Mouse (Mus musculus): ENCODE measurements at regions not wholly inside any gene's neighbourhood (a gene's known extent, or its start where the extent isn't known, plus 50 kb on each side); places are given as distances from the start of the nearest gene placed in this dataset.

DNA sequence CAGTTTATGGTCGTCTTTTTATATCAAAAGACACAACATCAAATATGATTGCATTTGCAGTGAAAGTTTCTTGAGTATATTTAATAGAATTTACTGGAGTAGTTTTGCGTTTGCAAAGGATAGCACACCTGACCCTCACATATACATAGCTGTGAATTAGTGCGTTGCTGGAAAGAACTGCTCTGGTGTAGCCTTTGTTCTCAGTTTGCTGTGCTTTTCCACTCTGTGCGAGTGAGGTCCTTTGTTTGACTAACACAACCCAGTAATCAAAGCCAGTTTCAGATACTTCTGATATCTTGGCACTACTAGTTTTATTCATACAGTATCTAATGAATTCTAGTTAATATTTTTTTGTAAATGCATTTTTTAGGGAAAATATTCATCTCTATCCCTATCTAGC, 84.7 kb downstream of the Trim52 start:
- peak; percentile 28 for DNase-seq (ENCODE audit: low spot score)
- Histone ChIP-seq H3K9me3 (ENCODE audit: control insufficient read depth, low read length) (no peaks in the 10 kb centered on the region), H3K9ac (no peak overlapping the region), H3K4me3 (replicated peaks; ENCODE audit: low read length) (no peak overlapping the region), H3K27ac (no peak overlapping the region), H3K4me1 (replicated peaks; ENCODE audit: control insufficient read depth, insufficient read depth, low read length) (no peaks in the 10 kb centered on the region), H3K27me3 (ENCODE audit: control insufficient read depth, insufficient read depth, low read length) (no peaks in the 10 kb centered on the region), H3K4me2 (replicated peaks) (no peak overlapping the region), H3K36me3 (replicated peaks; ENCODE audit: control insufficient read depth, insufficient read depth) (no peaks in the 10 kb centered on the region)
- ATAC-seq (ENCODE audit: low FRiP score), result no peak
- WGBS, result 54% methylated on average over 4 of the region's 4 CpGs

DNA sequence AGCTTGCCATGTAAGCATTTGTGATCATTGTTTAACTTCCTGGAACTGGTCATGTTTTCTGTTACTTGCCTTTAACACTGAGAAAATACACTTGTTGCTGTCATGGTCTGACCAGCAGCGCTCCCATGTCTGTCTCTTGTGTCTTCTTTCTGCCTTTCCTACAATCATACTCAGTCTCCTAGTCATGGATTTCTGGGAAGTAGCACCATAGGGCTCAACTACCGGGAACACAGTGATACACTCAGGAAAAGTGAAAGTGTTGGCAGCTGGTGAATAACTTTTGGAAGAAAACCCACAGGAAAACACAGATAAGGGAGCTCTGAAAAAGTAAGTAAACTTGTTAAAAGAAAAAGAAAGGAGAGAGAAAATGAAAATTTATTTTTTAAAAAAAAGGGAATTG, 87.6 kb downstream of the Trim52 start:
- no peak overlapping the region for H3K4me3 ChIP-seq (replicated peaks; ENCODE audit: low read length)
- no peak overlapping the region for H3K9ac ChIP-seq
- no peaks in the 10 kb centered on the region for H3K4me1 ChIP-seq (replicated peaks; ENCODE audit: control insufficient read depth, insufficient read depth, low read length)
- ATAC-seq (ENCODE audit: low FRiP score) (no peak), DNase-seq (ENCODE audit: low spot score) (no peak)
- no peaks in the 10 kb centered on the region for H3K9me3 ChIP-seq (ENCODE audit: control insufficient read depth, low read length)
- WGBS, result 88% methylated on average over 2 of the region's 2 CpGs
- no peaks in the 10 kb centered on the region for H3K36me3 ChIP-seq (replicated peaks; ENCODE audit: control insufficient read depth, insufficient read depth)
- H3K4me2 ChIP-seq (replicated peaks), result no peak overlapping the region
- no peaks in the 10 kb centered on the region for H3K27me3 ChIP-seq (ENCODE audit: control insufficient read depth, insufficient read depth, low read length)
- no peak overlapping the region for H3K27ac ChIP-seq

DNA sequence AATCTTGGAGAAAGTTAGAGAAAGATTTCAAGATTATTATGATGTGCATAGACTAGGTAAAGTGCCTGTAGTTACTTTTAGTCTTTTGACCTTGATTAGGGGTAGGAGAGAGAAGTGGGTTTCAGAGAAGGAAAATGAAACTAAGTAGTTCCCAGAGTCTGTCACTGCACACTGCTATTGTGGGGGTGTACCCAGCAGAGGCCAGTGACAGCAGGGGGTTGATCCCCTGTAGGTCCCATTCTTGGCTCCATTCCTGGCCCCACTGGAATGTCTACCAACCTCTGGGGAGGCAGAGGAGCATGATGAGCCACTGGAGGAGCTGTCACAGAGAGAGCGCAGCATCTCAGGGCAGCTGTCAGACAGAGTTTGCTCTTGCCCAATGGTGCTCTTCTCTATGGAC, 88.1 kb downstream of the Trim52 start:
- Histone ChIP-seq H3K4me3 (replicated peaks; ENCODE audit: low read length) (no peak overlapping the region), H3K9me3 (ENCODE audit: control insufficient read depth, low read length) (no peaks in the 10 kb centered on the region), H3K9ac (no peak overlapping the region), H3K27ac (no peak overlapping the region), H3K4me2 (replicated peaks) (no peak overlapping the region), H3K4me1 (replicated peaks; ENCODE audit: control insufficient read depth, insufficient read depth, low read length) (no peaks in the 10 kb centered on the region), H3K36me3 (replicated peaks; ENCODE audit: control insufficient read depth, insufficient read depth) (no peaks in the 10 kb centered on the region), H3K27me3 (ENCODE audit: control insufficient read depth, insufficient read depth, low read length) (no peaks in the 10 kb centered on the region)
- no peak for DNase-seq (ENCODE audit: low spot score)
- no peak for ATAC-seq (ENCODE audit: low FRiP score)
- WGBS, result 74% methylated on average over 1 of the region's 1 CpGs

DNA sequence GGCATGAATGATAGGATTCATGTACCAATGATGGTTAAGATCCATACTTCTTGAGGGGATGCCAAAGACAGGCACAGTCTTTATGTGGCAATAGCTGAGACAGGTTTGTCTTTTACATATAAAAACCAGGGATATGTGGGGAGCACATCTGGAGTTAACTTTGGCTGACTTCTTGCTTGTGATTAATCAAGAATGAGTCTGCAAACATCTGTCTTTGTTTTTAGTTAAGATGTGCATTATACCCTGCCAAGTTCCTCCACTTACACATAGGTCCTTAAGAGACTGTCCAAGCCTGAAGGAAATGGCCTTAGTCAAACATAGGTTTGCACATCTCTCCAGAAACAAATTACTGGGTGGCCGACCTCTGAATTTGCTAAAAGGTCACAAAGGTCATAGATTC, 91.8 kb downstream of the Trim52 start:
- no peak for ATAC-seq (ENCODE audit: low FRiP score)
- Histone ChIP-seq H3K4me3 (replicated peaks; ENCODE audit: low read length) (no peak overlapping the region), H3K4me2 (replicated peaks) (no peak overlapping the region), H3K9me3 (ENCODE audit: control insufficient read depth, low read length) (no peaks in the 10 kb centered on the region), H3K27me3 (ENCODE audit: control insufficient read depth, insufficient read depth, low read length) (no peaks in the 10 kb centered on the region), H3K27ac (no peak overlapping the region), H3K36me3 (replicated peaks; ENCODE audit: control insufficient read depth, insufficient read depth) (no peaks in the 10 kb centered on the region), H3K4me1 (replicated peaks; ENCODE audit: control insufficient read depth, insufficient read depth, low read length) (no peaks in the 10 kb centered on the region), H3K9ac (no peak overlapping the region)
- DNase-seq (ENCODE audit: low spot score), result no peak
- 80% methylated on average over 1 of the region's 1 CpGs for WGBS

DNA sequence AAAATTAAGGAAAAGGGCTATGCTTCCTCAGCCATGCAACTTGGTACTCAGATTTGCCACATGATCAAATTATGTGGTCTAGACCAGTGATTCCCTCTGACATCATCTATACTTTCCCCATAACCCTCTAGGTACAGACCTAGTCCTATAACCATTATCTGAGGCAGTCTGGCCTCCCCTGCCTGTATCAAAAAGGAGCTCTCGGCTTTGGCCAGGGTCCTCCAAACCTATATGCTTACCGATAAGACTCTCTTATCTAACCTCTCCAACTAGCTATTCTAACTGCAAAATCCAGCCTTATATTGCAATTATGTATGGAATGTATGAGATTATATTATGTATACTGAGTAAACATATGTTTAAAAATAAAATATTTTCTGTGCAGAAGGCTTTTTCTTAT, 93.1 kb downstream of the Trim52 start:
- Histone ChIP-seq H3K4me1 (replicated peaks; ENCODE audit: control insufficient read depth, insufficient read depth, low read length) (no peaks in the 10 kb centered on the region), H3K9ac (no peak overlapping the region), H3K4me2 (replicated peaks) (no peak overlapping the region), H3K27me3 (ENCODE audit: control insufficient read depth, insufficient read depth, low read length) (no peaks in the 10 kb centered on the region), H3K9me3 (ENCODE audit: control insufficient read depth, low read length) (no peaks in the 10 kb centered on the region), H3K4me3 (replicated peaks; ENCODE audit: low read length) (no peak overlapping the region), H3K27ac (no peak overlapping the region), H3K36me3 (replicated peaks; ENCODE audit: control insufficient read depth, insufficient read depth) (no peaks in the 10 kb centered on the region)
- ATAC-seq (ENCODE audit: low FRiP score) (no peak), DNase-seq (ENCODE audit: low spot score) (no peak)
- 89% methylated on average over 2 of the region's 2 CpGs for WGBS

DNA sequence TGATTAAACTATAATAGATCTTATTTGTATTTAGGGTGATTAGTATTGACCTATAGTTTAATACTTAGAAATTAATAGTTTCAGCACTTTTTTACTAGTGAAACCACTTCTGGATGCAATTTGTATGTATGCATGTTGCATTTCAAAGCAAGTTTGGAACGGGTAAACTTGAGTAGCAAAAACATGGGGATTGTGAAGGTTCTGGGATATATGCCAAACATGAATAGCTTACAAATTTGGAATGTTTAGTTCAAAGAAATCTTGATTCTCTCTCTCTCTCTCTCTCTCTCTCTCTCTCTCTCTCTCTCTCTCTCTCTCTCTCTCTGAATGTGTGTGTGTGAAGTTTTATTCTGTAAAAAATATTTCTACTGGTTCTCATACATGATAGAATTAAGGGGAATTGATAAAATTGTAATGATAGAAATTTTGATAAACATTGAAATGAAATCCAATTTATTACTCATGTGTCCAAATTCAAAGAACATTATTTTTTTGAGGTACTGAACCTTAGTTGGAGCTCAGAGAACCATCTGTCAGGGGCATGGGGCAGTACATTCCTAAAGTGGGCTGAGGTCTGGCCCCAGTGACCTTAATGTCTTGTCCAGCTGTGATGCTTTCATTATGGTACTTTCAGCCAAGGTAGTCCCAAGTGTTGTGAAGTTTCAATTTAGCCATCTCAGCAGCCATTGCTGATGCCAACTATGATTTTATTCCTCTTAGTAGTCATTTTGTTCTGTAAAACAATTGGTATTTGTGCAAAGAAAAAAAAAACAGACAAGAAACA, 93.7 kb downstream of the Trim52 start:
- 61% methylated on average over 1 of the region's 1 CpGs for WGBS
- H3K4me3 ChIP-seq (replicated peaks; ENCODE audit: low read length), result no peak overlapping the region
- no peak overlapping the region for H3K27ac ChIP-seq
- H3K9me3 ChIP-seq (ENCODE audit: control insufficient read depth, low read length), result no peaks in the 10 kb centered on the region
- H3K36me3 ChIP-seq (replicated peaks; ENCODE audit: control insufficient read depth, insufficient read depth), result no peaks in the 10 kb centered on the region
- no peaks in the 10 kb centered on the region for H3K4me1 ChIP-seq (replicated peaks; ENCODE audit: control insufficient read depth, insufficient read depth, low read length)
- DNase-seq (ENCODE audit: low spot score), result no peak
- no peaks in the 10 kb centered on the region for H3K27me3 ChIP-seq (ENCODE audit: control insufficient read depth, insufficient read depth, low read length)
- no peak for ATAC-seq (ENCODE audit: low FRiP score)
- no peak overlapping the region for H3K9ac ChIP-seq
- H3K4me2 ChIP-seq (replicated peaks), result no peak overlapping the region

DNA sequence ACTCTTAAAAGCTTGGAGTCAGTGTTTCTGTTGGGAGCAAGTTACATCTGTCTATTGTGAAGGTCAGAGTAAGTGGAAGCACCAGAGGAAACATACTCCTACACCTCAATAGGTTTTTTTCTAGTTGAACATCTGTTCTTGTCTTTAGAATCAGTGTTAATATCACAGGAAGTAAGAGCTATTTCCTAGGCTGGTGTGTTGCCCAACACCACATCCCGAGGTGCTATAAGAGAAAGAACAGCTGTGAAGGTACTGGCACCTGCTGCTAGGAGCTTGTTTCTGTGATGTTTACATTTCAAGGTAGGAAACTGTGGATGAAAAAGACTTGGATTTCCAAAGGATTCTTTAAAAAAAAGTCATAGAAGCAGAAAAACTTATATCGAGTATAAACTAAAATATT, 105.1 kb downstream of the Trim52 start:
- H3K4me2 ChIP-seq (replicated peaks), result no peak overlapping the region
- no peaks in the 10 kb centered on the region for H3K36me3 ChIP-seq (replicated peaks; ENCODE audit: control insufficient read depth, insufficient read depth)
- WGBS, result 87% methylated on average over 2 of the region's 2 CpGs
- no peak for DNase-seq (ENCODE audit: low spot score)
- no peak for ATAC-seq (ENCODE audit: low FRiP score)
- no peak overlapping the region for H3K9ac ChIP-seq
- no peaks in the 10 kb centered on the region for H3K4me1 ChIP-seq (replicated peaks; ENCODE audit: control insufficient read depth, insufficient read depth, low read length)
- H3K9me3 ChIP-seq (ENCODE audit: control insufficient read depth, low read length), result no peaks in the 10 kb centered on the region
- no peak overlapping the region for H3K27ac ChIP-seq
- H3K4me3 ChIP-seq (replicated peaks; ENCODE audit: low read length), result no peak overlapping the region
- H3K27me3 ChIP-seq (ENCODE audit: control insufficient read depth, insufficient read depth, low read length), result no peaks in the 10 kb centered on the region

DNA sequence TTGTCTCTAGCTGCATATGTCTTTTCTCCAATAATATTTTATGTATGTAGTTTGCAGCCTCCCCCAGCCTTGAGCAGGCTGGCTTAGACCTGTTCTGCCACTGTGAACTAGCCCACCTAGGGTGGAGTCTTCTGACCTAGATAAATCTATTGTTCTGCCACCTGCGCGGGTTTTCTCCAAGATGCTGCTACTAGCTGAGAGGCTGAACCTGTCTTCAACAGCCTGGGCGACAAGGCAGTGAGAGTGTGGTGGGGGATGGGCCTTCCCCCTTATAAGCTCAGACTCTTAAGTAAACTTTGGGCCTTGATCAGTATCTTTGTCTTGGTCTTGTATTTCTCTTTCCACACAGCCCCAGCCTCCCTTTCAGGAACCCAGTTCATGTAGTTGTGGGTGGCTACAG, 111.7 kb downstream of the Trim52 start:
- Histone ChIP-seq H3K4me1 (replicated peaks; ENCODE audit: control insufficient read depth, insufficient read depth, low read length) (no peaks in the 10 kb centered on the region), H3K27ac (no peak overlapping the region), H3K9me3 (ENCODE audit: control insufficient read depth, low read length) (no peaks in the 10 kb centered on the region), H3K27me3 (ENCODE audit: control insufficient read depth, insufficient read depth, low read length) (no peaks in the 10 kb centered on the region), H3K4me2 (replicated peaks) (no peak overlapping the region), H3K36me3 (replicated peaks; ENCODE audit: control insufficient read depth, insufficient read depth) (no peaks in the 10 kb centered on the region), H3K9ac (no peak overlapping the region), H3K4me3 (replicated peaks; ENCODE audit: low read length) (no peak overlapping the region)
- WGBS, result 93% methylated on average over 3 of the region's 3 CpGs
- no peak for ATAC-seq (ENCODE audit: low FRiP score)
- DNase-seq (ENCODE audit: low spot score), result no peak

DNA sequence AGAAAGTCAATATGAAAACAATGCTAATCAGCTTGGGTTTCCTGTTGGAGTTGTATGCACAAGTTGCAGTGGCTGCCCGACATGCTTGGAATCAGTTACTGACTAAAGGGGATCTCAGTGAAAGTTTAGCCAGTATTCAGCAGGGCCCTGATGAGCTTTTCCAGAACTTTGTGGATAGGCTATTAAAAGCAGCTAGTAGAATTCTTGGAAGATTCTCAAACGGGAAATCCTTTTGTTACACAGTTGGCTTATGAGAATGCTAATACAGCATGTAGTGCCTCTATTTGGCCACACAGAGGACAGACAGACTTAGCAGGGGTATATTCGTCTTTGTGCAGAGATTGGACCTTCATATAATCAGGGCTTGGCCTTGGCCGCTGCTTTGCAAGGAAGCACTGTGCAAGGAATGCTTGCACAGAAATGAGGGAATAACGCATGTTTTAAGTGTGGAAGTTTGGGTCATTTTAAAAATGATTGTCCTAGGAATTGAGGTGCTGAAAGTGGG, 113.3 kb downstream of the Trim52 start:
- H3K36me3 ChIP-seq (replicated peaks; ENCODE audit: control insufficient read depth, insufficient read depth), result no peaks in the 10 kb centered on the region
- no peak for ATAC-seq (ENCODE audit: low FRiP score)
- 88% methylated on average over 5 of the region's 5 CpGs for WGBS
- no peak overlapping the region for H3K4me3 ChIP-seq (replicated peaks; ENCODE audit: low read length)
- H3K9ac ChIP-seq, result no peak overlapping the region
- no peaks in the 10 kb centered on the region for H3K27me3 ChIP-seq (ENCODE audit: control insufficient read depth, insufficient read depth, low read length)
- no peaks in the 10 kb centered on the region for H3K9me3 ChIP-seq (ENCODE audit: control insufficient read depth, low read length)
- no peak for DNase-seq (ENCODE audit: low spot score)
- no peak overlapping the region for H3K4me2 ChIP-seq (replicated peaks)
- H3K4me1 ChIP-seq (replicated peaks; ENCODE audit: control insufficient read depth, insufficient read depth, low read length), result no peaks in the 10 kb centered on the region
- H3K27ac ChIP-seq, result no peak overlapping the region

DNA sequence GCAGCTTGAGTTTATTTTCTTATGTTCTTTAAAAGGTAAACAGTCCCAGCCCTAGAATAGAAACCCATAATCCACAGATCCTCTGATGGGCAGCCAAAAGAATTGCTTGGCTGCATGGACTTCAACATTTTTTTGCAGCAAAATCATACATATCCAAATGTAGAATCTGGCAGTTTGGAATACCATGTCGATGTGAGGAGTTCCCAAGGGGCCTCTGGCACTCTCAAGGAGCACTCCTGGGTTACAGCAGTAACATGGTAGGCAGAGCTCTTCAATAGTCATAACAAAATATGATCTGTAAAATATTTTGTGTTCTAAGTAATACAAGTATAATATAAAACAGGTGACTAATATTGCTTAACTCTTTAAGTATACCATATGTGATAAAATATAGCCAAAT, 119.4 kb downstream of the Trim52 start:
- Histone ChIP-seq H3K27ac (no peak overlapping the region), H3K36me3 (replicated peaks; ENCODE audit: control insufficient read depth, insufficient read depth) (no peaks in the 10 kb centered on the region), H3K4me2 (replicated peaks) (no peak overlapping the region), H3K27me3 (ENCODE audit: control insufficient read depth, insufficient read depth, low read length) (no peaks in the 10 kb centered on the region), H3K4me3 (replicated peaks; ENCODE audit: low read length) (no peak overlapping the region), H3K9ac (no peak overlapping the region), H3K9me3 (ENCODE audit: control insufficient read depth, low read length) (no peaks in the 10 kb centered on the region), H3K4me1 (replicated peaks; ENCODE audit: control insufficient read depth, insufficient read depth, low read length) (no peaks in the 10 kb centered on the region)
- 84% methylated on average over 1 of the region's 1 CpGs for WGBS
- DNase-seq (ENCODE audit: low spot score) (no peak), ATAC-seq (ENCODE audit: low FRiP score) (no peak)

All from hindbrain, embryonic 14.5 days (tissue).